Mouse (Mus musculus) cerebellum, adult 2 months (tissue): ENCODE results near the gene Kif16b.

Experiments
- CTCF ChIP-seq: fragments of 200-500 bp; IDR thresholded peaks from 2 replicates; pipeline ENCODE4 v1.5.1; 2011; ENCODE audit warnings: low read depth, mild to moderate bottlenecking, control low read depth, low read length, moderate library complexity, borderline replicate concordance; ENCODE audit not compliant: insufficient read depth
- POLR2A ChIP-seq: fragments of 200-500 bp; IDR thresholded peaks from 2 replicates; pipeline ENCODE4 v1.6.1; 2011; ENCODE audit warnings: low read length, control low read depth, borderline replicate concordance; ENCODE audit not compliant: insufficient read depth

- TF ChIP-seq CTCF (no peak), POLR2A (no peak)
Measured at GRCm38 (mm10) chr2:142625756-142626155, 275.6 kb downstream of the Kif16b start.
